Comparison of ENCODE assay signal across 9 mouse cellular contexts in the genomic region with DNA sequence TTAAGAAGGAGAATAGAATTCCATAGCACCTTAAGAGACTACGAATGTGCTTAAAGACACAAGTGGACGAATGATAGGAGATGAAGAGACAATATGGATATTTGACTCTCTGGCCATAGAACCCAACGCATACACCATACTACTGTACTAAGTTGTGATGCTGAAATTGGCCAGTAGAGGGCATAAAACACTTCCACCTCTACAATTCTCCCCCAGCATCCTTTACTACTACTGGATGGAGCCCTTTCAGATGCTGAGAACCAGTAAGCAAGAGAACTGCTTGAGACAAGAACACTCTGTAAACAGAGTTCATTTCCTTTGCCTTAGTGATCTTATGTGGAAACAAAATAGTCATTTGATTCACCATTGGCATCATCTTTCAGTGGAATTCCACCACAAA.
A peak's percentile ranks its signal among the peaks of the same experiment; 100 is the strongest.
DNase-seq lines count a peak whose midpoint lies in the region; ATAC-seq lines count a peak whose summit lies in the region.
"Had no signal": no experiment of that assay in that cellular context is flagged by ENCODE, and none has a peak within 500 bp of the region (broad histone marks: within the 10 kb centered on the region; RNA-seq: fewer than 3 reads in every experiment).

No protein-coding gene starts in this region.

- ATAC-seq in heart, embryonic 11.5 days (replicated peaks; ENCODE audit: insufficient number of reproducible peaks, low FRiP score, low TSS enrichment): no peak

- no peak overlapping the region for H3K9ac ChIP-seq in heart, embryonic 11.5 days (ENCODE audit: low read depth, low read length)
- H3K9ac ChIP-seq: hindbrain, embryonic 15.5 days had no signal

- no peaks in the 10 kb centered on the region for H3K4me1 ChIP-seq in heart, embryonic 11.5 days (ENCODE audit: control insufficient read depth, insufficient read depth, low read length)
- H3K4me1 ChIP-seq: hindbrain, embryonic 15.5 days had no signal

- peak; percentile 61 for DNase-seq in heart, adult 11 months
- DNase-seq in ovary, postnatal 14 days (ENCODE audit: low spot score): peak; percentile 15
- DNase-seq in ovary, adult 18-20 months (ENCODE audit: low spot score): no peak
- peak; percentile 62 for DNase-seq in embryo, embryonic 10 days (ENCODE audit: low spot score)
- DNase-seq in splenic B cell, adult 2 months (ENCODE audit: low read depth, low spot score): peak; percentile 8
- DNase-seq in urinary bladder, postnatal 25 days (ENCODE audit: low spot score): no peak
- DNase-seq in gastrocnemius, postnatal 25 days: no peak

- H3K36me3 ChIP-seq in heart, embryonic 11.5 days (ENCODE audit: control insufficient read depth, insufficient read depth, low read length): no peaks in the 10 kb centered on the region
- H3K36me3 ChIP-seq in splenic B cell, adult 2 months (ENCODE audit: control insufficient read depth, insufficient read depth, low read length, poor library complexity, severe bottlenecking): no peaks in the 10 kb centered on the region
- H3K36me3 ChIP-seq: hindbrain, embryonic 15.5 days had no signal

- no peaks in the 10 kb centered on the region for H3K27me3 ChIP-seq in heart, embryonic 11.5 days (ENCODE audit: control insufficient read depth, insufficient read depth, low read length)
- H3K27me3 ChIP-seq in splenic B cell, adult 2 months (ENCODE audit: control insufficient read depth, insufficient read depth, low read length, poor library complexity, severe bottlenecking): no peaks in the 10 kb centered on the region
- H3K27me3 ChIP-seq: hindbrain, embryonic 15.5 days had no signal

- no peak overlapping the region for H3K27ac ChIP-seq in heart, embryonic 11.5 days (ENCODE audit: low read depth, low read length)
- H3K27ac ChIP-seq: hindbrain, embryonic 15.5 days had no signal

- no peak overlapping the region for H3K4me2 ChIP-seq in heart, embryonic 11.5 days
- H3K4me2 ChIP-seq: hindbrain, embryonic 15.5 days had no signal

- H3K9me3 ChIP-seq in heart, embryonic 11.5 days (replicated peaks; ENCODE audit: control insufficient read depth, low read length): no peaks in the 10 kb centered on the region
- H3K9me3 ChIP-seq: hindbrain, embryonic 15.5 days had no signal

- 44% methylated on average over 3 of the region's 3 CpGs for WGBS in heart, embryonic 11.5 days (ENCODE audit: insufficient replicate concordance)

- no peak overlapping the region for H3K4me3 ChIP-seq in heart, embryonic 11.5 days (ENCODE audit: low read depth, low read length)
- H3K4me3 ChIP-seq: hindbrain, embryonic 15.5 days had no signal

Comparison
In these comparisons a context has a peak if more than half of its experiments do, and no peak if none do; other contexts are left out.
1. DNase-seq: peak in heart, adult 11 months (single experiment), ovary, postnatal 14 days (single experiment), embryo, embryonic 10 days (single experiment) and splenic B cell, adult 2 months (single experiment); none in ovary, adult 18-20 months (single experiment), urinary bladder, postnatal 25 days (single experiment) and gastrocnemius, postnatal 25 days (single experiment).